Mouse (Mus musculus) erythroblast, embryonic 14.5 days (primary cell): ENCODE results near the gene Tbc1d22a. TPM values are rescaled to one million over a fixed set of nuclear protein-coding genes. Genes with fewer than 3 reads are reported as not detected.
"Not testable (repeated sequence)": the region's sequence is repeated elsewhere in the genome, so short reads cannot be mapped to it uniquely, and the experiment has no call there.

Experiments used
- H3K27me3 ChIP-seq: 2 replicates; pipeline ENCODE4 v1.6.1; 2012; ENCODE audit warnings: inconsistent platforms; ENCODE audit not compliant: control insufficient read depth
- H3K36me3 ChIP-seq: 2 replicates; pipeline ENCODE4 v1.6.1; 2012; ENCODE audit warnings: mild to moderate bottlenecking, inconsistent platforms; ENCODE audit not compliant: control insufficient read depth
- H3K4me1 ChIP-seq: 2 replicates; pipeline ENCODE4 v1.6.1; 2012; ENCODE audit warnings: inconsistent platforms; ENCODE audit not compliant: control insufficient read depth
- H3K4me3 ChIP-seq: replicated peaks from 2 replicates; pipeline ENCODE3; 2012; ENCODE audit warnings: moderate library complexity, mild to moderate bottlenecking, inconsistent platforms
- H3K9me3 ChIP-seq: 2 replicates; pipeline ENCODE4 v1.6.1; 2012; ENCODE audit warnings: low read length, inconsistent platforms, mixed read lengths; ENCODE audit not compliant: control insufficient read depth
- GATA1 ChIP-seq: IDR thresholded peaks from 2 replicates; pipeline ENCODE4 v1.6.1; 2012; ENCODE audit warnings: low read length, inconsistent platforms, mixed read lengths
- TAL1 ChIP-seq: IDR thresholded peaks from 3 replicates; pipeline ENCODE4 v1.6.1; 2012; ENCODE audit warnings: low read length, inconsistent platforms, mixed read lengths
- polyA plus RNA-seq: library from polyadenylated mRNA; stranded (reverse); fragments of >175 nt; gene quantifications from 2 replicates; pipeline ENCODE4 v1.2.3, GENCODE M21; 2012

The Tbc1d22a gene
- polyA plus RNA-seq, 1 experiment = 0.92 TPM

DNA sequence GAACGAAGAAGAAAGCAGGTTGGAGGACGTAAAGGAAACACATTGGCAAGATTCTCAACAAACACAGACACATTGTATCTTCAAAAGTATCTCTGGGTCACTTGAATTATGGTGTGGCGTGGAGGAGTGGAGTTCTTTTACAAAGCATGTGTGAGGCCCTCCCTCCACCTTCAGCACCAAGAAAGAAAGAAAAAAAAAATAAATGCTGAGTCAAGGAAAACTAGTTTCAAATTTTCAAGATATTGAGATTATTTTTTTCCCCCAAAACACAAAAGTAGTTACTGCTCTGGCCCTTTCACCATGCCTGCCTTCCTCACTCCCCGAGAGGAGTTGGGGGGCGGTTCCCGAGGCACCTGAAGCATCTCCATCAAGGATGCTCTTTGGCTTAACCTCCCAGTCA lies 35.7 kb upstream of the Tbc1d22a start:
- H3K36me3 ChIP-seq = no peaks in the 10 kb centered on the region
- no peaks in the 10 kb centered on the region for H3K9me3 ChIP-seq
- TF ChIP-seq GATA1 (no peak), TAL1 (no peak)
- H3K4me3 ChIP-seq = no peak overlapping the region
- 0 out of 2 replicates have a peak, but pooled peaks cover 2% of the 10 kb centered on the region for H3K4me1 ChIP-seq
- peaks cover 8% of the 10 kb centered on the region for H3K27me3 ChIP-seq

DNA sequence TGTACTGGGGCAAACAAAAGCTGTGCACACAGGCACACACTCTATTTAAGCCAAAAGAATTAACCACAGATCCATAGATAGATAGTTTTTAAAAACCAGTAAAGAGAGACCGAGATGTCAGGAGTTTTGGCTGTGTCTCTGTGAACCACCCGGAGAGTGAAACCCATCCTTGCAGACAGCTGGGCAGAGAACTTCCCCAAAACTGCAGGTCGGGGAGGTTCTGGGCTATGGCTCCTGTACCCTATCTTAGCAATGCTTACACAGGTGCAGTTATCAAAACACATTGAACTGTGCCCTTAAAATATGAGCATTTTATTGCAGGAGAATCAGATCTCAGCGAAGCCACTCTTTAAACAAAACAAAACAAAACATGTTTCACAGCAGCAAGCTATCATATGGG lies 33.8 kb upstream of the Tbc1d22a start:
- Histone ChIP-seq H3K4me3 (no peak overlapping the region), H3K9me3 (no peaks in the 10 kb centered on the region), H3K36me3 (no peaks in the 10 kb centered on the region), H3K27me3 (peaks cover 25% of the 10 kb centered on the region), H3K4me1 (peaks cover 10% of the 10 kb centered on the region)
- no peak for TF ChIP-seq GATA1
- no peak for TF ChIP-seq TAL1

DNA sequence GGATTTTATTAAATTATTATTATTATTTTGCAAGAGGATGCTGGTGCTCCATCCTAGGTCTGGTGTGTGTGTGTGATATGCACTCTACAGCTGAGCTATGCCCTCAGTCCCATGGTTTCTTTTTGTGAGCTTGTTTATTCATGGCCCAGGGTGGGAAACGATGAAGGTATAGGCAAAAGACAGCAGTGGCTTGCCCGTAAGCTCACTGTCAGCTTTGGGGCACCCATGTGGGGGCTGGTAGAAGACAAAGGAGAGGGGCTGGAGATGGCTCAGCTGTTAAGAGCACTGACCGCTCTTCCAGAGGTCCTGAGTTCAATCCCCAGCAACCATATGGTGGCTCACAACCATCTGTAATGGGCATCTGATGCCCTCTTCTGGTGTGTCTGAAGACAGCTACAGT lies 32.9 kb upstream of the Tbc1d22a start:
- H3K27me3 ChIP-seq = peaks cover 33% of the 10 kb centered on the region
- H3K4me1 ChIP-seq = peaks cover 13% of the 10 kb centered on the region
- H3K36me3 ChIP-seq, H3K9me3 ChIP-seq, H3K4me3 ChIP-seq: not testable (repeated sequence)

DNA sequence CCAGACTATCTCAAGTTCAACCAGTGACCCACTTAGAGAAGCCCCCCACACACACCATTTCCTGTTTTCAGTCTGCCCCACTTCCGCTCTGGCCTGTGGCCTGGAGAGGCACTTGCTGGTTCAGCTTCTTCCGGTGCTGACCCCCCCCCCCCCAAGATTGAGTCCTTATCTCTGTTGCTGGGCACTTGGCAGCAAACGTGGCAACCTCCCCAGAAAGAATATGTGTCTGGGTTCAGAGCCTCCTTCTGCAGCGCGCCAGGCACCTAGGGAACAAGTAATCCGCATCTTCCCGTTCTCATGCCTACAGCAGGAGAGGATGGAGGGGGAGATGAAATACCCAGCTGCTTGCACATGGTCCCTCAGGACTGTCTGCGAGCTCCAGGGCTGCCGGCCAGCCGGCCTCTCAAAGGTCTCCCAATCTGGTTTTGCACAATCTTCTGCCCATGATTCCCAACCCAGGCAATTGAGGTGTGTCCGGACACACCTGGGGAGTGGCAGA lies 32.3 kb upstream of the Tbc1d22a start:
- H3K4me1 ChIP-seq = peaks cover 13% of the 10 kb centered on the region
- peaks cover 40% of the 10 kb centered on the region for H3K27me3 ChIP-seq
- H3K9me3 ChIP-seq = no peaks in the 10 kb centered on the region
- H3K4me3 ChIP-seq = no peak overlapping the region
- no peak for TF ChIP-seq GATA1
- TF ChIP-seq TAL1 = no peak
- H3K36me3 ChIP-seq = no peaks in the 10 kb centered on the region

GRCm38 (mm10) chr15:86182646-86183045 lies 31.6 kb upstream of the Tbc1d22a start:
- peaks cover 13% of the 10 kb centered on the region for H3K4me1 ChIP-seq
- H3K27me3 ChIP-seq = peaks cover 40% of the 10 kb centered on the region
- H3K4me3 ChIP-seq = no peak overlapping the region
- TF ChIP-seq GATA1 = no peak
- no peak for TF ChIP-seq TAL1
- no peaks in the 10 kb centered on the region for H3K9me3 ChIP-seq
- H3K36me3 ChIP-seq = no peaks in the 10 kb centered on the region

DNA sequence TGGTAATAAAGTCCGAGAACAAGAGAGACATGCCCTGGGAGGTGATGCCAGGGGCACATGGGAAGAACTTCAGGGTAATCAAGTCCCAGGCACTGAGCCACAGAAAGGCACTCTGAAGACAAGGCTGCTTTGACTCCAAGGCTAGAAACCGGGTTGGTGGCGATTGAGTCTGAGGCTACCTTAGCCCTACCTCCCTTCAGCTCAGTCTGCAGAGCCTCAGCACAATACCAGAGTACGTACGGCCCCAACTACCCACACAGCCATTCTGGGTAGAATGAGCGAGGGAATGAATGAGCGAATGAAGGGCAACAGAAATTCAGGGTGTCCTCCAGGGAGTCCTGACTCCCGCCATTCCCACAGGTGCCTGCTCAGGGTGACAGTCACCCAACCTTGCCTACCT lies 30.8 kb upstream of the Tbc1d22a start:
- H3K36me3 ChIP-seq = no peaks in the 10 kb centered on the region

DNA sequence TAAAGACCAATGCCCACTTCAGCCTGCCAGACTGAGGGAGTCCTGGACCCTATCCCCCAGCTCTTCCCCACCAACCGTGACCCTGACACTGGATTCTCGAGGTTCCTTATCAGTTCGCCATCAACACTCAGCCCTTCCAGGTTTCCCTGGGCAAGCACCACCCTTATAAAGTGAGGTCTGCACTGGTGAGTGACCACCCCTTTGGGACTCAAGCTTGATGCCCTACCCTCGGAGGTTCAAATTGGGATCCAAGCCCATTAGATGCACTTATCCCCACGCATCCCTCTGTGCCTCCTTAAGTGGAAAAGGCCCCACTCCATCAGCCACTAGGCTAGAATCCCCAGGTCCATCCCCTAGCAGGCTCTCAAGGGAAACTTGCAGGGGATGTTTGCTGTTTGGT lies 30.2 kb upstream of the Tbc1d22a start:
- H3K27me3 ChIP-seq = peaks cover 40% of the 10 kb centered on the region
- TF ChIP-seq TAL1 (no peak), GATA1 (no peak)
- peaks cover 13% of the 10 kb centered on the region for H3K4me1 ChIP-seq
- no peak overlapping the region for H3K4me3 ChIP-seq
- no peaks in the 10 kb centered on the region for H3K9me3 ChIP-seq
- no peaks in the 10 kb centered on the region for H3K36me3 ChIP-seq

More for the DNA sequence above, 30.8 kb upstream of the Tbc1d22a start:
- TF ChIP-seq GATA1 (no peak), TAL1 (no peak)
- peaks cover 13% of the 10 kb centered on the region for H3K4me1 ChIP-seq
- peaks cover 40% of the 10 kb centered on the region for H3K27me3 ChIP-seq
- H3K4me3 ChIP-seq = no peak overlapping the region
- H3K9me3 ChIP-seq = no peaks in the 10 kb centered on the region

DNA sequence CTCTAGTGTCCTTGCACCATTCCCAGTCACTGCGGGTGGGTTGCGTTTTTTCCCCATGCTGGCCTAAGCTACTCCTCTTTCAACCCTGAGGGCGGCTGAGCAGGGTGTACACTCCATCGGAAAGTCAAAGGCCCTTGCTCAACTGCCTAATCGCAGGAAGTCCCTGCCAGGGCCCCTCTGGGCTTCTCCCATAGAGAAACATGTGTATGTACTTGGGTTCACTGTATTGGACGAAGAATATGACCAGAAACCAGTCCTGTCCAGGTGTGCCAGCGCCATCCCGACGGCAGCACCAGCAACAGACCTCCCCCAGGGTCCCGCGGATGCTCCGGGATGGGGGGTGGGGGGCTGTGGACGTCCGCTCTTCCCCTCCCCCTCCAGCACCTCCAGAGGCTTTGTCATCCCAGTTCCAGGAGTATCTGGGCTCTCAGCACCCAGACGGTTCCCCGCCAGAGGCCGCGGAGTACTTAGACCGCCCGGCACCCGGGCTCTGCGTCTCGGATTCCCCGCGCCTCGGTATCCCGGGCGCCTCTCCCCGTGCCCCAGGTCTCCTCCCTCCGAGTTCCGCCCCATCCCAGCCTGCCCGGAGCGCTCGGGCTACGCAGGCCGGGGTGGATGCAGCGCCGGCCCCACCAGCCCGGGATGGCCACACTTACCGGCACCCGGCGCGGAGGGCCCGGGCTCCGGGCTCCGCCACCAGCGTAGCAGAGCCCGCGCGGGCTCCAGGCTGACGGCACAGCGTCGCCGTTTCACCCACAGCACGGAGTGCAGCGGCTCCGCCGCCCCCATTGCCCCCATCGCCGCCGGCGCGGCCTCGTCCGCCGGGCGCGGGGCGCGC lies 29.2 kb upstream of the Tbc1d22a start:
- H3K9me3 ChIP-seq = no peaks in the 10 kb centered on the region
- H3K4me1 ChIP-seq = peaks cover 13% of the 10 kb centered on the region
- H3K27me3 ChIP-seq = peaks cover 40% of the 10 kb centered on the region
- peak overlapping the region; percentile 59 for H3K4me3 ChIP-seq
- TF ChIP-seq TAL1 (no peak), GATA1 (no peak)
- no peaks in the 10 kb centered on the region for H3K36me3 ChIP-seq

DNA sequence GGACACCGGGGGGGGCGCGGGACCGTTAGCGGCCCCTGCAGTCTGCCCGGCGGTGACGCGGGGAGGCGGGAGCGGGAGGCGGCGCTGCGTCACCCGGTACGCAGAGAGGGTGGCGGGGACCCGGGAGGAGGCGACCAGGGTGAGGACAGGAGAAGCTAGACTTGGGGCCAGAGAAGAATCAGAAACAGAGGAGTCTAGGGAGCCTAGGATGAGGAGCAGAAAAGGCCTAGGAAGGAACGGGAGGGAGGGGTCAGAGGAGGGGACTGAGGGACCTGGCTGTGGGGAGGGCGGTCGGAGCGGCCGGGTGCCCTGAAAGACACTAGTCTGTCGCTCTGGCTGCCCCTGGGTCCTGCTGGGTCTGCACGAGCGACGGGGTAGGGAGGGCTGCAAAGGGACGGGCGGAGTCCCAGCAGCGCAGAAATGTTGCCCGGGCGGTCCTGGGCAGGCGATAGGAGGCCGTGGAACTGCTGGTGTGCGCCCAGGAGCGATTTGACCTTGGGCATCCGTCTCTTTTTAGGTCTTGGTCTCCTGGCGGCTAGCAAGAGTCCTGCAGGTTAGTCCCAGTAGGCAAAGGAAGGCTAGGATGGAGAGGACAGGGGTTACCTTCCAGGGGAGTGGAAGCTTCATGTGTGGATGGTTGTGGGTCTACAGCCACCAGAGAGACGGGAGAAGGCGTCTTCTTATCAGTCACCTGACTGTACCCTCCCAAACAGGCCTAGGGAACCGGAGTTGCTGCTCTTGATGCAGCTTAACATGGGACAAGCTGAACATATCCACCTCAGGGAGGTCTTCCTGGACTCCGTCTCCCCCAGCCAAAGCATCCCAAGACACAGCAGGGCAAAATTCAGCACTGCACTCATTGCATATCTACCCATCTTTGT lies 28.3 kb upstream of the Tbc1d22a start, which contains the start of gene Cerk:
Cerk (minus strand) TSS at position 453 of the 881 bp plus-strand sequence.
- Histone ChIP-seq H3K4me1 (peaks cover 13% of the 10 kb centered on the region), H3K4me3 (peak within 1 kb of the TSS; percentile 59), H3K9me3 (no peaks in the 10 kb centered on the region), H3K36me3 (no peaks in the 10 kb centered on the region), H3K27me3 (peaks cover 40% of the 10 kb centered on the region)
- TF ChIP-seq TAL1 (no peak), GATA1 (no peak)
